Mouse (Mus musculus): ENCODE data around the gene Nanog. TPM values are rescaled to one million over a fixed set of nuclear protein-coding genes. Genes with fewer than 3 reads are reported as not detected.
"Not testable (repeated sequence)": the region's sequence is repeated elsewhere in the genome, so short reads cannot be mapped to it uniquely, and the experiment has no call there.

The Nanog gene
- polyA plus RNA-seq, 1 experiment from 2014 or later, result 0.17 TPM

DNA sequence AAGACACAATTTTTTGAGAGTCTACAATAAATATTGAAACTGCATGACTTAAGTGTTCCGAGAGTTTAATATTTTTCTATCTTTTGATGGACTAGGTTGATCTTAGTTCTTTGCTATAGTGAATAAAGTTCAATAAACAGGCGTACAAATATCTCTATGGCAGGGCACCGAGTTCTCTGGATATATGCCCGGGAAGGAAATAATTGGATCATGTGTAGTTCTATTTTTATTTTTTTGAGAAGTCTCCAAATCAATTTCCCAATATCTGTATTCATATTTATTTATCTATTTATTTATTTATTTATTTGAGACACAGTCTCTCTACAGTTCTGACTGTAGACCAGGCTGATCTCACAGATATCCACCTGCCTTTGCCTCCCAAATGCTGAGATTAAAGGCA lies 36.4 kb upstream of the Nanog start:
- H3K4me1 ChIP-seq, result 0 out of 2 replicates have a peak, but pooled peaks cover 3% of the 10 kb centered on the region
- H3K9me3 ChIP-seq, result no peaks in the 10 kb centered on the region
- H3K27ac ChIP-seq, result no peak overlapping the region
- no peaks in the 10 kb centered on the region for H3K36me3 ChIP-seq
- no peak for ATAC-seq (ENCODE audit: insufficient number of reproducible peaks, low FRiP score, low TSS enrichment, low read depth)
- 90% methylated on average over 4 of the region's 4 CpGs for WGBS
- H3K4me3 ChIP-seq, result no peak overlapping the region
- H3K27me3 ChIP-seq, result no peaks in the 10 kb centered on the region
- no peak overlapping the region for H3K4me2 ChIP-seq
- no peak overlapping the region for H3K9ac ChIP-seq

DNA sequence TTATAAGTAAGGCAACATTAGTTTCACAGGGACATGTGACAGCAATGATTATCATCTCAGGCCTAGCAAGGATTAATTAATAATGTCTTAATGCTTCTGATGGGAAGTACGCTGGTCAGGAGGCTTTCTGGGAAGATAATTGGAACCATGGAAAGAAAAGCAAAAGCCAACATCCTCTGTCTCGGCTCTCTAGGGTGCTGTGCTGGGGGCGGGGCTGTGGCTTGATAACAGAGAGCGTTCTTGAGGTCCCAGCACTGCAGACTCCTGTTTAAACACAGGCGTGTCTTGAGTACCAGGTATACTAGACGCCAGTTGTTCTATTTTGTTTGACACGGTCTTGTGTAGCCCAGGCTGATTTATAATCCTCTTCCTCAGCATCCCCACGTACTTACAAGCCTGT lies 34.5 kb upstream of the Nanog start:
- Histone ChIP-seq H3K36me3 (no peaks in the 10 kb centered on the region), H3K9me3 (no peaks in the 10 kb centered on the region), H3K27ac (no peak overlapping the region), H3K4me3 (no peak overlapping the region), H3K9ac (no peak overlapping the region), H3K4me2 (no peak overlapping the region), H3K27me3 (no peaks in the 10 kb centered on the region), H3K4me1 (0 out of 2 replicates have a peak, but pooled peaks cover 3% of the 10 kb centered on the region)
- 51% methylated on average over 8 of the region's 8 CpGs for WGBS
- no peak for ATAC-seq (ENCODE audit: insufficient number of reproducible peaks, low FRiP score, low TSS enrichment, low read depth)

DNA sequence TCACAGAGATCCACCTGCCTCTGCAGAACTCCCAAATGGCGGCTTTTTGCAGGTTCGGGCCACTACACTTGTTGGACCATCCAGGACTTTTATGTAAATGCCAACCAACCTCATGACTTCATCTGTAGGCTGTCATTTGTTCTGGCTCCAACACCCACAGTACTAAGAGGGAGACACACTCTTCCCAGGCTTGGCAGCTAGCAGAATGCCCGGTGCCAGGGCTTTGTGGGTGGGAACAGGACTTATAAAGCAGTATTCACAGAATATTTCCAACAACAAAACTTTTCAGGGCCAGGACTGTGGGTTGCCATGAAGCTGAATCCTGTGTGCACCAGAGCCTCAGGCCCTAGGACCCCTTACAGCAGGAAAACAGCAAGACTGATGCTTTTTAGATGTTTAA lies 24.6 kb upstream of the Nanog start:
- H3K27ac ChIP-seq, result no peak overlapping the region
- no peaks in the 10 kb centered on the region for H3K36me3 ChIP-seq
- no peak for ATAC-seq (ENCODE audit: insufficient number of reproducible peaks, low FRiP score, low TSS enrichment, low read depth)
- H3K4me1 ChIP-seq, result no peaks in the 10 kb centered on the region
- H3K4me3 ChIP-seq, result no peak overlapping the region
- H3K4me2 ChIP-seq, result no peak overlapping the region
- H3K9ac ChIP-seq, result no peak overlapping the region
- H3K9me3 ChIP-seq, result no peaks in the 10 kb centered on the region
- no peaks in the 10 kb centered on the region for H3K27me3 ChIP-seq
- 80% methylated on average over 3 of the region's 3 CpGs for WGBS

DNA sequence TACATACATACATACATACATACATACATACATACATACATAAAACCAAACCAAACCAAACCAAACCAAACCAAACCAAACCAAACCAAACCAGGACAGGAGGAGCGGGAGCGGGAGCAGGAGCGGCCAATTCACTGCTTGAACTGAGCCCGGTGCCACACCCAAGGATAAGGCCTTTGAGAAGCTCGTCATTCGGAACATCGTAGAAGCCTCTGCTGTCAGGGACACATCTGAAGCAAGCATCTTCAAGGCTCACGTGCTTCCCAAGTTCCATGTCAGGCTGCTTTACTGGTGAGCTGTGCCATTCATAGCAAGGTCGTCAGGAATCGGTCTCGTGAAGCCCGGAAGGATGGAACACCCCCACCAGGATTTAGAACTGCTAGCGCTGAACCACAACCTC lies 20.6 kb upstream of the Nanog start:
- Histone ChIP-seq H3K9me3 (no peaks in the 10 kb centered on the region), H3K4me1 (no peaks in the 10 kb centered on the region), H3K27me3 (no peaks in the 10 kb centered on the region), H3K36me3 (no peaks in the 10 kb centered on the region), H3K27ac (no peak overlapping the region), H3K4me2 (no peak overlapping the region), H3K4me3 (no peak overlapping the region), H3K9ac (no peak overlapping the region)
- ATAC-seq (ENCODE audit: insufficient number of reproducible peaks, low FRiP score, low TSS enrichment, low read depth), result no peak
- 90% methylated on average over 13 of the region's 13 CpGs for WGBS

DNA sequence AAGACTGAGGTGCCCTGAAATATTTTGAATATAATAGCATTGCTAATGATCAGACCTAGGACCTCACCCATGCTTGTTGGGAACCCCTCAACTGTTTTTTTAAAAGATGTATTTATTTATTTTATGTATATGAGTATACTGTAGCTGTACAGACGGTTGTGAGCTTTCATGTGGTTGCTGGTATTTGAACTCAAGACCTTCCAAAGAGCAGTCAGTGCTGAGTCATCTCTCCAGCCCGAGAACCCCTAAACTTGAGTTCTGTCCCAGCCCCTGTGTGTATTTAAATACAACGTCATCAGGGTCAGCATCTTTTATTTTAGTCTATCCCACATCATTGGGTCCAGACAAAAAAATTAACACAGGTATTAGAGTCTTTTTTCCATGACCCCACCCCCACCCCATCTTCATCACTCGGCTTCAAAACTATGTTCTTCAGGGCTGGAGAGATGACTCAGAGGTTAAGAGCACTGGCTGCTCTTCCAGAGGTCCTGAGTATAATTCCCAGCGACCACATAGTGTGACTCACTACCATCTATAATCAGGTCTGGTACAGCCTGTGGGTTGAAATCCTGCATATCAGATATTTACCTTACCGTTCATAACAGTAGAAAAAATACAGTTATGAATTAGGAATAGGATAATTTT lies 17.8 kb upstream of the Nanog start:
- WGBS, result 78% methylated on average over 6 of the region's 6 CpGs
- H3K36me3 ChIP-seq, result no peaks in the 10 kb centered on the region
- no peaks in the 10 kb centered on the region for H3K27me3 ChIP-seq
- no peak for ATAC-seq (ENCODE audit: insufficient number of reproducible peaks, low FRiP score, low TSS enrichment, low read depth)
- no peak overlapping the region for H3K4me2 ChIP-seq
- H3K9me3 ChIP-seq, result no peaks in the 10 kb centered on the region
- no peaks in the 10 kb centered on the region for H3K4me1 ChIP-seq
- H3K9ac ChIP-seq, result no peak overlapping the region
- H3K27ac ChIP-seq, result no peak overlapping the region
- no peak overlapping the region for H3K4me3 ChIP-seq

DNA sequence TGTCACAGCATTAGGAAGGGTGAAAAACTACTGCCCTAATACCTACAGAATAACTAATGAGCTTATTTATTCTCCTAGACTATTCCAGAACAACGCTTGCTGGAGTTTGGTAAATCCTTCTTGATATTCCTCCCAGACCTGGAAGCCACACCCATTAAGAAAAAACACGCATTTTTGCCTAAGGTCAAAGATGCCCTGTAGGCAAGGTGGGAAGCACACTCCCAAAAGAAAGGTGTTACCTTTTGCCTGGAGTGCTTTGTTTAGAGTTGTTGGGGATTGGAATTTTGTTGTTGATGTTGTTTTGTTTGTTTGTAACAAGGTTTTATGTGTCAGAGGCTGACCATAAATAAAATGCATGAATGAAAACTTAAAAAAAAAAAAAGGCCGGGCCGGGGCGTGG lies 17.2 kb upstream of the Nanog start:
- no peak overlapping the region for H3K4me2 ChIP-seq
- H3K27me3 ChIP-seq, result no peaks in the 10 kb centered on the region
- no peaks in the 10 kb centered on the region for H3K36me3 ChIP-seq
- H3K9me3 ChIP-seq, result no peaks in the 10 kb centered on the region
- no peak overlapping the region for H3K9ac ChIP-seq
- H3K27ac ChIP-seq, result no peak overlapping the region
- no peaks in the 10 kb centered on the region for H3K4me1 ChIP-seq
- no peak overlapping the region for H3K4me3 ChIP-seq
- ATAC-seq (ENCODE audit: insufficient number of reproducible peaks, low FRiP score, low TSS enrichment, low read depth), result no peak
- WGBS, result 81% methylated on average over 5 of the region's 5 CpGs

DNA sequence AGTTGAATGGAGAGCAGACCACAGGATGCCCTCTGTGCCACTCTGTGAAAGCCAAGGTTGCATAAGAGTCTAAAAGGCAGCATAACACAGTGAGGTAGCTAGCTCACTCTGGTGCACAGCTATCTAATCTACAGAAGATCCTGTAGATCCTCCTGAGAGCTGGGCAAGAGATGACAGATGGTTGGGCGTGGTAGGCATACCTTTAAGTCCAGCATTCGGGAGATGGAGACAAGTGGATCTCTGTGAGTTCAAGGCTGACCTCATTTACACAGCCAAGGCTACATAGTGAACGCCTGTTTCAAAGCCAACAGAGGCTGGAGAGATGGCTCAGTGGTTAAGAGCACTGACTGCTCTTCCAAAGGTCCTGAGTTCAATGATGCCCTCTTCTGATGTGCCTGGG lies 11.9 kb upstream of the Nanog start:
- 83% methylated on average over 3 of the region's 3 CpGs for WGBS
- ATAC-seq (ENCODE audit: insufficient number of reproducible peaks, low FRiP score, low TSS enrichment, low read depth), result no peak
- Histone ChIP-seq H3K27me3 (no peaks in the 10 kb centered on the region), H3K36me3 (no peaks in the 10 kb centered on the region), H3K27ac (no peak overlapping the region), H3K4me2 (no peak overlapping the region), H3K9me3 (no peaks in the 10 kb centered on the region), H3K9ac (no peak overlapping the region), H3K4me1 (no peaks in the 10 kb centered on the region), H3K4me3 (no peak overlapping the region)

DNA sequence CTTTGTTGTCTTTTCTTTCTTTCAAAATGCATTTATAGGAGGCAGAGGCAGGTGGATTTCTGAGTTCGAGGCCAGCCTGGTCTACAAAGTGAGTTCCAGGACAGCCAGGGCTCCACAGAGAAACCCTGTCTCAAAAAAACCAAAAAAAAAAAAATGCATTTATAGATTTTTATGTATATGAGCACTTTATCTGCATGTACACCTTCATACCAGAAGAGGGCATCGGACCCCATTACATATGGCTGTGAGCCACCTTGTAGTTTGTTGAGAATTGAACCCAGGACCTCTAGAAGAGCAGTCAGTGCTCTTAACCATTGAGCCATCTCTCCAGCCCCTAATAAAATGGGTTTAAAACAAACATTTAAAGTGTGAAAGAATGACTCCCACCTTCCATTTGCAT lies 7.7 kb upstream of the Nanog start:
- peaks cover 11% of the 10 kb centered on the region for H3K4me1 ChIP-seq
- not testable (repeated sequence) for H3K27ac ChIP-seq; H3K4me2 ChIP-seq; ATAC-seq (ENCODE audit: insufficient number of reproducible peaks, low FRiP score, low TSS enrichment, low read depth); H3K27me3 ChIP-seq; H3K4me3 ChIP-seq; H3K36me3 ChIP-seq; H3K9me3 ChIP-seq; H3K9ac ChIP-seq
- 80% methylated on average over 2 of the region's 2 CpGs for WGBS

DNA sequence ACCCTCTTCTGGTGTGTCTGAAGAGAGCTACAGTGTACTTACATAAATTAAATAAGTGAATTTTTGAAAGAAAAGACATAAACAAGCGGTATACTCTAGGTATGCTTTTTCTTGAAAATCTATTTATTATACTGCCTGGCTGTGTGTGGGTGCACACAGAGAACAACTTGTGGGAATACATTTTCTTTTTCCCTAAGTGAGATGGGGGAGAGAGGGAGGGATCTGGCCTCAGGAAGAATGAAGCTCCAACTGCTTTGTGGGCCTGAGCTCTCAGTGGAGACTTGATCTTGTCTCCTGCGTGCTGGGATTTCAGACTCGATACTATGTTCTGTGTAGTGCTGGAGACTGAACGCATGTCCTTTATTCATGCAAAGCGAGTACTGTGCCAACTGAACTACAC lies 5.5 kb upstream of the Nanog start:
- ATAC-seq (ENCODE audit: insufficient number of reproducible peaks, low FRiP score, low TSS enrichment, low read depth), result no peak
- H3K9ac ChIP-seq, result no peak overlapping the region
- no peaks in the 10 kb centered on the region for H3K36me3 ChIP-seq
- H3K4me1 ChIP-seq, result peaks cover 14% of the 10 kb centered on the region
- H3K27me3 ChIP-seq, result peaks cover 10% of the 10 kb centered on the region; the same call in 1 of the 2 replicates
- WGBS, result 73% methylated on average over 5 of the region's 5 CpGs
- H3K9me3 ChIP-seq, result no peaks in the 10 kb centered on the region
- H3K4me2 ChIP-seq, result no peak overlapping the region
- H3K27ac ChIP-seq, result peak overlapping the region; percentile 47; the same call in 1 of the 2 replicates
- no peak overlapping the region for H3K4me3 ChIP-seq

DNA sequence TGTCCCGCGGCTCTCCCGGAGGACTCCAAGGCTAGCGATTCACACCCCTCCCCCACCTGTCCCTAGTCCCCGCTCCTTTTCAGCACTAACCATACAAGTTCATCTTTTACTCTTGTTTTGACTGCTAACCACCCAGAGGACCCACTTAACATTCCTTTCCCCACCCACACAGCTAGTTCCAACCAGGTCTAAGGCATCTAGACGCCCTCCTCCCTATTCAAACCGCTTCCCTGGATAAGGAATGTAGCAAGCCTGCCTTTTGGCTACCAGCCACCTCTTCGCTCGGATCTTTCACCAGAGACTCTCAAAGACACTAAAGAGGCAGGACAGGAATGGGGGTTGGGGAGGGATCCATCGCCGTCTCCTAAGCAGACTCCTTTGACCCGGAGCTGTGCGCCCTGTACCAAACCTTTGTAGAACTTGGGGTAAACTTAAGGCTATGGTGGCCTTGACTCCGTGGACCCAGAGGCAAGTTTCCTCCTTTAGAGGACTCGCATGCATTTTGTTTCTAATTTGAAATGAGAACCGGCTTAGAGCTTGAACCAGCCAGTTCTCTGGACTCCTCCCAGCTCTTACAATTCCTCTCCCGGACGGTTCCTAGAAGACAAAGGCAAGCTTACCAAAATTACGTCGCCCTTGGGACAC lies 4.7 kb upstream of the Nanog start:
- Histone ChIP-seq H3K4me3 (peak overlapping the region; percentile 31), H3K4me2 (peak overlapping the region; percentile 46), H3K9ac (no peak overlapping the region), H3K4me1 (peaks cover 14% of the 10 kb centered on the region), H3K36me3 (no peaks in the 10 kb centered on the region), H3K27ac (peak overlapping the region; percentile 82), H3K9me3 (no peaks in the 10 kb centered on the region), H3K27me3 (peaks cover 15% of the 10 kb centered on the region; the same call in 1 of the 2 replicates)
- 4% methylated on average over 20 of the region's 20 CpGs for WGBS
- ATAC-seq (ENCODE audit: insufficient number of reproducible peaks, low FRiP score, low TSS enrichment, low read depth), result peak; percentile 80

DNA sequence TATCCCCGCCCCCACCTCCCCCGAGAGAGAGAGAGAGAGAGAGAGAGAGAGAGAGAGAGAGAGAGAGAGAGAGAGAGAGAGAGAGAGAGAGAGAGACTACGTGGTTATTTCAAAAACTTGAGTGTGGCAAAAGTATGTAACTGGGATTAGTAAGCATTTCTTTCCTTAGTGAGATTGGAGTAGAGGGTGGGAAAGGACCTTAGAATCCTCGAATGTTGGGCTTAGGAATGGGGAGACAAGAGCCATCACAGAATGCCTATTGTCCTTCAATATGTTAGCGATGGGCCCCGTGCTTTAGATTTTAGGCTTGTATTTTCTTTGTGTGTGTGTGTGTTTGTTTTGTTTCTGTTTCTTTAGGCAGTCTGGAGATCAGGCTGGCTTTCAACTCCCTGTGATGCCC lies 4.0 kb upstream of the Nanog start:
- H3K4me1 ChIP-seq, result peaks cover 14% of the 10 kb centered on the region
- no peak overlapping the region for H3K9ac ChIP-seq
- no peak overlapping the region for H3K4me3 ChIP-seq
- WGBS, result 18% methylated on average over 6 of the region's 6 CpGs
- H3K36me3 ChIP-seq, result no peaks in the 10 kb centered on the region
- peaks cover 21% of the 10 kb centered on the region; the same call in 1 of the 2 replicates for H3K27me3 ChIP-seq
- H3K9me3 ChIP-seq, result no peaks in the 10 kb centered on the region
- H3K4me2 ChIP-seq, result peak overlapping the region; percentile 46
- H3K27ac ChIP-seq, result peak overlapping the region; percentile 82; the same call in 1 of the 2 replicates
- ATAC-seq (ENCODE audit: insufficient number of reproducible peaks, low FRiP score, low TSS enrichment, low read depth), result no peak

DNA sequence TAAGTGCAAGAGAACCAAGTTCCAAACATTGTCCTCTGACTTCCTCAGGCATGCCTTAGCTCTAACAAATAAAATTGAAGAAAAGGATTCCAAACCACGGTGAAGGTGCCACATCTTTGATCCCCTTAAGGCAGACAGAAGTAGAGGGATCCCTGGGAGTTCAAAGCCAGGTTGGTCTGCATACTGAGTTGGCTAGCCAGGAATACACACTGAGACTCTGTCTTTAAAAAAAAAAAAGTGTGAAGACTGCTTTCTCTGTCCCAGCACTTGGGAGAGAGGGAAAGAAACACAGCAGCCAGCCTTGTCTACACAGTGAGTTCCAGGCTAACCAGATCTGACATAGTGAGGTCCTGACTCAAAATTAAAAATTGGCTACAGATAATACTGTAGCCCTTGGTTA lies 3.6 kb upstream of the Nanog start:
- Histone ChIP-seq H3K9me3 (no peaks in the 10 kb centered on the region), H3K4me1 (peaks cover 14% of the 10 kb centered on the region), H3K27me3 (peaks cover 21% of the 10 kb centered on the region; the same call in 1 of the 2 replicates), H3K36me3 (no peaks in the 10 kb centered on the region), H3K9ac (no peak overlapping the region), H3K27ac (no peak overlapping the region), H3K4me3 (no peak overlapping the region), H3K4me2 (no peak overlapping the region)
- no peak for ATAC-seq (ENCODE audit: insufficient number of reproducible peaks, low FRiP score, low TSS enrichment, low read depth)
- WGBS, result 16% methylated on average over 1 of the region's 1 CpGs
